Mouse (Mus musculus): ENCODE data around the gene Mall.

DNA sequence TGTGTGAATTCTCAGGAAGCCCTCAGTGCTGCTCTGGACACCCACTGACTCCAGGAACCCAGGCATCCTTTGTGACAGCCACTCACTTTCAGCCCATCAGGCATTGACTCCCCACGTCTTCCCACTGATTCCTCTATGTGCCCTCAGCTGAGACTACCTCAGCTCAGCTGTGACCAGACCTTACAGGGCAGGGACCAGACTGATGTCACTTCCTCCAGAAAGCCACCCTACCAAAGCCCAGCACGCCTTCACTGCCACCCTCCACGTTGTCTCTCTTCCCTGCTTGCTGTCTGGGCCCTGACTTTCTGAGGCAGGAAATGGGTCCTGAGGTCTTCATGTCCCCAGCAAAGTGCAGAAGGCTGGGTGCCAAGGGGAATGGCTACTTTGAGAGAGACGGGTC lies 6.5 kb downstream of the Mall start:
- TF ChIP-seq CTCF (IDR thresholded peaks at IDR 0.05; ENCODE audit: low read depth, low read length) (no peak), POLR2A (IDR thresholded peaks at IDR 0.05; ENCODE audit: insufficient read depth, low read length) (no peak)

Data from ES-Bruce4 (cell line).